Mouse (Mus musculus) T-cell, adult 2 months (primary cell): ENCODE results near the gene Sap25.

Experiments used
- DNase-seq: peaks from one replicate; pipeline ENCODE4 v3.0.0; 2022; ENCODE audit warnings: low spot score

Gene Sap25

GRCm38 (mm10) chr5:137663057-137663456 is 21.9 kb downstream of the Sap25 start:
- no peak for DNase-seq

GRCm38 (mm10) chr5:137668971-137669370 is 27.8 kb downstream of the Sap25 start:
- DNase-seq, result no peak

GRCm38 (mm10) chr5:137670240-137670639 is 29.1 kb downstream of the Sap25 start:
- peak; percentile 27 for DNase-seq

GRCm38 (mm10) chr5:137671443-137672240 is 30.5 kb downstream of the Sap25 start:
- DNase-seq, result no peak

- DNase-seq, result no peak
Measured at GRCm38 (mm10) chr5:137672361-137672760, 31.2 kb downstream of the Sap25 start.

- no peak for DNase-seq
Measured at GRCm38 (mm10) chr5:137673015-137673414, 31.9 kb downstream of the Sap25 start.

GRCm38 (mm10) chr5:137674786-137675185 is 33.7 kb downstream of the Sap25 start:
- DNase-seq, result no peak

- DNase-seq, result no peak
Measured at GRCm38 (mm10) chr5:137677859-137678258, 36.7 kb downstream of the Sap25 start.

- no peak for DNase-seq
Measured at GRCm38 (mm10) chr5:137678736-137679135, 37.6 kb downstream of the Sap25 start.

GRCm38 (mm10) chr5:137679726-137680125 is 38.6 kb downstream of the Sap25 start:
- DNase-seq, result no peak

- no peak for DNase-seq
Measured at GRCm38 (mm10) chr5:137682526-137682925, 41.4 kb downstream of the Sap25 start.

- no peak for DNase-seq
Measured at GRCm38 (mm10) chr5:137683388-137684293, 42.5 kb downstream of the Sap25 start.

- peak; percentile 99 for DNase-seq
Measured at GRCm38 (mm10) chr5:137684294-137685123, 43.4 kb downstream of the Sap25 start, which contains the start of gene Agfg2. TSS of gene Agfg2 (minus strand) at chr5:137684726.

- no peak for DNase-seq
Measured at GRCm38 (mm10) chr5:137685653-137686052, 44.5 kb downstream of the Sap25 start.

GRCm38 (mm10) chr5:137686127-137686790 is 45.1 kb downstream of the Sap25 start:
- DNase-seq, result peak; percentile 41

- DNase-seq, result no peak
Measured at GRCm38 (mm10) chr5:137689974-137690373, 48.8 kb downstream of the Sap25 start.

GRCm38 (mm10) chr5:137690531-137690930 is 49.4 kb downstream of the Sap25 start:
- no peak for DNase-seq

- DNase-seq, result no peak
Measured at GRCm38 (mm10) chr5:137691881-137692280, 50.7 kb downstream of the Sap25 start.
